Mouse (Mus musculus) heart, embryonic 10.5 days (tissue): ENCODE measurements around the gene Msh3. TPM values are rescaled to one million over a fixed set of nuclear protein-coding genes. Genes with fewer than 3 reads are reported as not detected.
A peak's percentile ranks its signal among the peaks of the same experiment; 100 is the strongest.

ENCODE experiments used
- DNase-seq: peaks from one replicate; pipeline ENCODE4 v3.0.0-alpha.2; 2017; ENCODE audit warnings: low spot score
- H3K27ac ChIP-seq: fragments of 300-500 bp; sonication (generic); 2 replicates; pipeline ENCODE4 v1.5.1; 2016; ENCODE audit warnings: mild to moderate bottlenecking
- H3K27me3 ChIP-seq: fragments of 300-500 bp; sonication (generic); 2 replicates; pipeline ENCODE4 v1.6.1; 2016; ENCODE audit warnings: mild to moderate bottlenecking; ENCODE audit not compliant: poor library complexity, insufficient read depth, severe bottlenecking
- H3K36me3 ChIP-seq: fragments of 300-500 bp; sonication (generic); 2 replicates; pipeline ENCODE4 v1.6.1; 2016; ENCODE audit warnings: mild to moderate bottlenecking, moderate library complexity
- H3K4me1 ChIP-seq: fragments of 300-500 bp; sonication (generic); 2 replicates; pipeline ENCODE4 v1.6.1; 2016; ENCODE audit warnings: mild to moderate bottlenecking
- H3K4me3 ChIP-seq: fragments of 300-500 bp; sonication (generic); 2 replicates; pipeline ENCODE4 v1.5.1; 2016; ENCODE audit warnings: mild to moderate bottlenecking, moderate library complexity
- H3K9me3 ChIP-seq: fragments of 300-500 bp; sonication (generic); 2 replicates; pipeline ENCODE4 v1.6.1; 2016; ENCODE audit warnings: mild to moderate bottlenecking, moderate library complexity
- WGBS: fragments of 180-500 bp; shearing (Covaris S2); methylation state at CpG from one replicate; pipeline ENCODE4 v1.1.7; 2016; 5-methylcytosine and 5-hydroxymethylcytosine counted together
- polyA plus RNA-seq: library from polyadenylated mRNA; unstranded; fragments of >200 nt; fragmentation: Nextera tagmentation; extraction: Ambion mirVana; gene quantifications from 2 replicates; pipeline ENCODE4 v1.2.1, GENCODE M21; 2016

Gene Msh3
- polyA plus RNA-seq, 1 experiment from 2014 or later = 23.6 TPM

- WGBS = 87% methylated on average over 5 of the region's 5 CpGs
- DNase-seq = no peak
- H3K4me3 ChIP-seq = no peak overlapping the region
- no peaks in the 10 kb centered on the region for H3K4me1 ChIP-seq
- peaks cover 27% of the 10 kb centered on the region for H3K36me3 ChIP-seq
- H3K27ac ChIP-seq = no peak overlapping the region
- no peaks in the 10 kb centered on the region for H3K27me3 ChIP-seq
- H3K9me3 ChIP-seq = no peaks in the 10 kb centered on the region
Observed at GRCm38 (mm10) chr13:92314613-92315012, 40.2 kb downstream of the Msh3 start.

DNA sequence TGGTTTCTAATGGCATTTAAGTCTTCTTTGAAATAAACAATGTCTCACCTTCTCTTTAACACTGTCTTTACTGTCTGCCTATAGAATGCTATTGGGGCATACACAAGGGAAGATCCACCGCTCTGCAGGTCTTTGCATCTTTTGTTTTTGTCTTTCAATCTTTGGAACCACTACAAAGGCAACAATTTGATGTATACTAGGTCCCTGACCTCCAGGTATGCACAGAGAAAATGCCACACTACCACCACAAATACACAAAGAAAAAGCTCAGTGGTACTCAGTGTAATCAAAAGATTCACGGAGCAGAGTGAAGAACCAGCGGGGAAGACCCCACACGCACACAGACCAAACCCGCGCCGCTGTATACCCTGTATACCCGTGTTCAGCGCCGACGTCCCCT is 49.1 kb downstream of the Msh3 start, which contains the start of gene Gm20379:
Gene Gm20379 (plus strand): TSS at position 301 of the 400 bp plus-strand sequence.
- no peak for DNase-seq
- peaks cover 1% of the 10 kb centered on the region; the same call in 1 of the 2 replicates for H3K4me1 ChIP-seq
- no peak within 1 kb of the TSS for H3K4me3 ChIP-seq
- WGBS = 96% methylated on average over 11 of the region's 11 CpGs
- H3K27me3 ChIP-seq = no peaks in the 10 kb centered on the region
- H3K9me3 ChIP-seq = no peaks in the 10 kb centered on the region
- H3K36me3 ChIP-seq = peaks cover 31% of the 10 kb centered on the region
- H3K27ac ChIP-seq = no peak within 1 kb of the TSS

DNA sequence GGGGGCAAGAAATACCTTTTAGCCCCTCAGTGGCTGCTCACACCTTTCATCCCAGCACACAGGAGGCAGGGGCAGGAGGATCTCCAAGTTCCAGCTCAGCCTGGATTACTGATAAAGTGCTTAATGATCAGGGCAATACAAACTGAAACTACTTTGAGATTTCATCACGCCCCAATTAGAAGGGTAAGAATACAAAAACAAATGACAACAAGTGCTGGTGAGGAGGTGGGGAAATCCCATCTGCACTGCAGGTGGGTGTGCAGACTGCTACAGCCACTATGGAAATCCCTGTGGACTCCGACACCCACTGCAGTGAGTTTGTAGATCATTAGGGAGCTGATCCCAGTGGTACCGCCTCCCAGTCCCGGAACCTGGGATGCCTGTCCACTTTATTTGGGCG is 50.5 kb downstream of the Msh3 start:
- Histone ChIP-seq H3K27ac (no peak overlapping the region), H3K27me3 (no peaks in the 10 kb centered on the region), H3K4me1 (peaks cover 13% of the 10 kb centered on the region; the same call in 1 of the 2 replicates), H3K36me3 (peaks cover 33% of the 10 kb centered on the region), H3K9me3 (no peaks in the 10 kb centered on the region), H3K4me3 (no peak overlapping the region)
- DNase-seq = no peak
- 90% methylated on average over 5 of the region's 5 CpGs for WGBS

DNA sequence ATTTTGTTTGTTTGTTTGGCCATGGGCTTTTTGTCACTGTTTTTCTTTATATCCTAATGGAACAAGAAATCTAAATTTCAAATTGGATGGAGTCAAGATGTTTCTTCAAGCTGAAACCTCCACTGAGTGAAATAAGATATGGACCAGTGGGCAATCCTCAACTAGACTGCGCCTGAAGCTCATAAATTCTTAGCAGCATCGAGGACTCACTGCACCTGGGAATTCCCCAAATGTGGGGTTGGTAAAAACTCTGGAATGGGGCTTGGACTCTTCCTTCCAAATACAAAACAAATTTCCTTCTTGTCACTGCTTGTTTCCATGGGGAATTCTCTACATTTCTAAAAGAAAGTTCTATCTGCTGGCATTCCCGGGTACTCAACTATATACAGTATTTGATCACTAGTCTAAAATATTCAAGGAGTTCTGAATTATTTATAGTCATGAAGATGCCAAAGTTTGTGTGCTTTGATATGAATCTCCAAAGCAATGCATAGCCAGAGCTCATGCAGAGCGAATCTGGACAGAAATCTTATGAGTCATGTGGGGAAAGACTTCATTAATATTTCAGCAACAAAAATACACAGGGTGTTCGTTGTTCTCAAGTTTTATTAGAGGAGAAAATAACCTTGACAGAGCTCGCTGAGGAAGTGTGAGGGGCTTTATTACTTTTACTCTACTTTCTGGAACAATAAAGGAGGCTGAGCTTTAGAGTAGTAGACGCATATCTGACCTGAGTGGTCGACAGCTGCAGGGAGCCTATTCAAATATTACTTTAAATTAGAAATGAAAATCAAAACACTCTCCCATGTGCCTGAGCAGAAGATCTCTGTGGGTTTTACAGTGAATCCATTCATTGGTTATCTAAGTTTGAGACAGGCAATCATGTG is 51.5 kb downstream of the Msh3 start:
- Histone ChIP-seq H3K27ac (no peak overlapping the region), H3K9me3 (no peaks in the 10 kb centered on the region), H3K27me3 (no peaks in the 10 kb centered on the region), H3K36me3 (peaks cover 28% of the 10 kb centered on the region), H3K4me3 (no peak overlapping the region), H3K4me1 (peaks cover 13% of the 10 kb centered on the region; the same call in 1 of the 2 replicates)
- WGBS = 88% methylated on average over 8 of the region's 8 CpGs
- DNase-seq = no peak

- no peak overlapping the region for H3K27ac ChIP-seq
- WGBS = 84% methylated on average over 4 of the region's 4 CpGs
- H3K4me3 ChIP-seq = no peak overlapping the region
- peaks cover 21% of the 10 kb centered on the region; the same call in 1 of the 2 replicates for H3K36me3 ChIP-seq
- DNase-seq = no peak
- no peaks in the 10 kb centered on the region for H3K9me3 ChIP-seq
- H3K4me1 ChIP-seq = peaks cover 13% of the 10 kb centered on the region; the same call in 1 of the 2 replicates
- H3K27me3 ChIP-seq = no peaks in the 10 kb centered on the region
Observed at GRCm38 (mm10) chr13:92302466-92302865, 52.3 kb downstream of the Msh3 start.

GRCm38 (mm10) chr13:92301754-92302153 is 53.0 kb downstream of the Msh3 start:
- no peaks in the 10 kb centered on the region for H3K27me3 ChIP-seq
- no peaks in the 10 kb centered on the region for H3K9me3 ChIP-seq
- H3K4me1 ChIP-seq = peaks cover 13% of the 10 kb centered on the region; the same call in 1 of the 2 replicates
- peaks cover 20% of the 10 kb centered on the region; the same call in 1 of the 2 replicates for H3K36me3 ChIP-seq
- no peak overlapping the region for H3K27ac ChIP-seq
- WGBS = 89% methylated on average over 4 of the region's 4 CpGs
- H3K4me3 ChIP-seq = no peak overlapping the region
- no peak for DNase-seq

DNA sequence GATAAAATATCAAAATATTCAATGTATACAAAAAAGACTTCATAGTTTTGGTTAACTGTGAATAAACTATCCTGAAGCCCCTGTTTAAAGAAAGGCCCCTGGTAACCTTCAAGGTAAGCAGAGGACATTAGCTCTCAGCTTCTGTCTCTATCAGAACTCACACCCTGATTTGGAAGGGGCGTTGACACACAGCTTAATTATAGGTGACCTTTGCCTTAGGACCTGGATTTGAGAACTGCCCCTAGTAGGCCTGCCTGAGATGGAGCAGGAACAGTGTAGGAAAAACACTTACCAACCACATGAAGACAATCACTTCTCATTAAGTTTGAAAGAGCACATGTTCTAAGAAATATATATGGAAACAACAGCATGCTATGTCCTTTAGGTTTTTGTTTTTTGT is 55.3 kb downstream of the Msh3 start:
- H3K4me3 ChIP-seq = no peak overlapping the region
- H3K27me3 ChIP-seq = no peaks in the 10 kb centered on the region
- WGBS = 61% methylated on average over 1 of the region's 1 CpGs
- peak overlapping the region; percentile 59; the same call in 1 of the 2 replicates for H3K27ac ChIP-seq
- DNase-seq = no peak
- peaks cover 13% of the 10 kb centered on the region; the same call in 1 of the 2 replicates for H3K4me1 ChIP-seq
- no peaks in the 10 kb centered on the region for H3K9me3 ChIP-seq
- H3K36me3 ChIP-seq = peaks cover 15% of the 10 kb centered on the region; the same call in 1 of the 2 replicates

GRCm38 (mm10) chr13:92297021-92297420 is 57.8 kb downstream of the Msh3 start:
- H3K27me3 ChIP-seq = no peaks in the 10 kb centered on the region
- H3K9me3 ChIP-seq = no peaks in the 10 kb centered on the region
- H3K4me1 ChIP-seq = peaks cover 13% of the 10 kb centered on the region; the same call in 1 of the 2 replicates
- 93% methylated on average over 2 of the region's 2 CpGs for WGBS
- no peak overlapping the region for H3K27ac ChIP-seq
- H3K36me3 ChIP-seq = peaks cover 17% of the 10 kb centered on the region; the same call in 1 of the 2 replicates
- DNase-seq = no peak
- H3K4me3 ChIP-seq = no peak overlapping the region

DNA sequence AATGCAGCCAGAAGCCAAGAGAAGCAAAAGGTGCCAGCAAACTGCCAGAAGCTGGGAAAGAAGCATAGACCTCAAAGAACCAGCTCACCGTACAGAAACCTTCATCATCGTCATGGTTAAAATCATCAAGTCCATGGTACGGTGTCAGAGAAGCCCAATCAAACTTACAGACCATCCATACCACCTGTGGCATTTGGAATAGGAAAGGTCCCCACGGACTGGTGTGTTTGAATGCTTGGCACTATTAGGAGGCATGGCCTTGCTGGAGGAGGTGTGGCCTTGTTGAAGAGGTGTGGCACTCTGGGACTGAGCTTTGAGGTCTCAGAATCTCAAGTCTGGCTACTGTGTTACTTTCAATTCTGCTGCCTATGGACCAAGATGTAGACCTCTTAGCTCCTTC is 58.3 kb downstream of the Msh3 start:
- H3K4me3 ChIP-seq = no peak overlapping the region
- H3K27ac ChIP-seq = no peak overlapping the region
- H3K4me1 ChIP-seq = peaks cover 13% of the 10 kb centered on the region; the same call in 1 of the 2 replicates
- no peaks in the 10 kb centered on the region for H3K9me3 ChIP-seq
- DNase-seq = no peak
- peaks cover 19% of the 10 kb centered on the region; the same call in 1 of the 2 replicates for H3K36me3 ChIP-seq
- WGBS = 90% methylated on average over 4 of the region's 4 CpGs
- H3K27me3 ChIP-seq = no peaks in the 10 kb centered on the region

DNA sequence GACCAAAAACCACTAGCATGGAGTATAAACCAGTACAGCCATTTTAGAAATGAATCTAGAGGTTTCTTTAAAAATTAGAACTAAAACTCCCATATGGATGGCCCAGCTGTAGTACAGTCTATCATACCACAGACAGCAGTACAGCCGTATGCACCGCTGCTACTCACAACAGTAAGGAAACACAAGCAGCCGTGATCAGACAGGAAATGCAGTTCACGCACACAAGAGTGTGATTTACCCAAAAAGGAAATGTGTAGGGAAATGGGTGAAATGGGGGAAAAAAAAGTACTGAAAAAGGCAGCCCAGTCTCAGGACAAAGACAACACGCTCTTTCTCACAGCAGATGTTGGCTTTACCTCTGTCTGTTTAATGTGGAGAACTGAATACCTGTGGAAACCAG is 60.9 kb downstream of the Msh3 start:
- Histone ChIP-seq H3K9me3 (no peaks in the 10 kb centered on the region), H3K27ac (no peak overlapping the region), H3K27me3 (no peaks in the 10 kb centered on the region), H3K4me1 (no peaks in the 10 kb centered on the region), H3K4me3 (no peak overlapping the region), H3K36me3 (peaks cover 31% of the 10 kb centered on the region; the same call in 1 of the 2 replicates)
- 81% methylated on average over 5 of the region's 5 CpGs for WGBS
- no peak for DNase-seq

DNA sequence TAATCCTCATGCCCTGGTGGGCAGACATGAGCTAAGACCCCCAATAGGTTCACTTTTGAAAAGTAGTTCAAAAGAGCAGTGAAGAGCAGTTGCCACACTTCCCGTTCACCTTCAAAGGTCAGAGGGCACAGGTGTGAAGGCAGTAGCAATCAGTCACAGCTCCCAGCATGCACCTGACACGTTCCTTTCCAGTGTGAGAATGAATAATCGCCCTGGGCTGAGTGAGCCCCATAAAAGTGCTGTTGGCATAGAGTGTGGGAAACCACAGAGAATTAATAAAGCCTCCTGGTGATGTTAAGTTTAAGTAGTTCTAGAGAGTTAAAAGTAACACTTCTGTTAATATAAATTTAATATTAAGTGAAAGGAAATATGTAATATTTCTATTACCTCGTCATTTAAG is 63.2 kb downstream of the Msh3 start:
- Histone ChIP-seq H3K4me3 (no peak overlapping the region), H3K9me3 (no peaks in the 10 kb centered on the region), H3K27ac (no peak overlapping the region), H3K27me3 (no peaks in the 10 kb centered on the region), H3K36me3 (peaks cover 27% of the 10 kb centered on the region; the same call in 1 of the 2 replicates), H3K4me1 (no peaks in the 10 kb centered on the region)
- no peak for DNase-seq
- 83% methylated on average over 4 of the region's 4 CpGs for WGBS

- Histone ChIP-seq H3K4me1 (0 out of 2 replicates have a peak, but pooled peaks cover 7% of the 10 kb centered on the region), H3K27ac (no peak overlapping the region), H3K27me3 (no peaks in the 10 kb centered on the region), H3K9me3 (no peaks in the 10 kb centered on the region), H3K4me3 (no peak overlapping the region), H3K36me3 (peaks cover 4% of the 10 kb centered on the region; the same call in 1 of the 2 replicates)
- no peak for DNase-seq
- WGBS = 88% methylated on average over 2 of the region's 2 CpGs
Observed at GRCm38 (mm10) chr13:92277027-92277426, 77.8 kb downstream of the Msh3 start.

GRCm38 (mm10) chr13:92275292-92275691 is 79.5 kb downstream of the Msh3 start:
- H3K27ac ChIP-seq = no peak overlapping the region
- H3K4me1 ChIP-seq = 0 out of 2 replicates have a peak, but pooled peaks cover 7% of the 10 kb centered on the region
- H3K9me3 ChIP-seq = no peaks in the 10 kb centered on the region
- H3K4me3 ChIP-seq = no peak overlapping the region
- no peaks in the 10 kb centered on the region for H3K36me3 ChIP-seq
- no peaks in the 10 kb centered on the region for H3K27me3 ChIP-seq
- WGBS = 89% methylated on average over 9 of the region's 9 CpGs
- DNase-seq = no peak
